Mouse (Mus musculus) kidney, postnatal 0 days (tissue): ENCODE data around the gene Msx2. TPM values are rescaled to one million over a fixed set of nuclear protein-coding genes. Genes with fewer than 3 reads are reported as not detected.

Experiments
- ATAC-seq: fragments of 200-750 bp; cut with Nextera tagmentation; replicated peaks from 2 replicates; pipeline ENCODE4 v1.8.0; 2017; ENCODE audit warnings: low read depth, moderate number of reproducible peaks, moderate TSS enrichment, moderate library complexity; ENCODE audit not compliant: low FRiP score
- DNase-seq: peaks from one replicate; pipeline ENCODE4 v3.0.0-alpha.2; 2016; ENCODE audit warnings: low spot score
- H3K27ac ChIP-seq: fragments of 300-500 bp; sonication (generic); 2 replicates; pipeline ENCODE4 v1.5.1; 2014; ENCODE audit warnings: mild to moderate bottlenecking
- H3K27me3 ChIP-seq: fragments of 300-500 bp; sonication (generic); 2 replicates; pipeline ENCODE4 v1.6.1; 2014; ENCODE audit warnings: low read length, mixed read lengths; ENCODE audit not compliant: insufficient read depth
- H3K36me3 ChIP-seq: fragments of 300-500 bp; sonication (generic); 2 replicates; pipeline ENCODE4 v1.6.1; 2014; ENCODE audit warnings: low read length, mixed read lengths; ENCODE audit not compliant: insufficient read depth
- H3K4me1 ChIP-seq: fragments of 300-500 bp; sonication (generic); replicated peaks from 2 replicates; pipeline ENCODE4 v1.6.1; 2014; ENCODE audit warnings: antibody characterized with exemption, low read length, mixed read lengths; ENCODE audit not compliant: insufficient read depth
- H3K4me2 ChIP-seq: fragments of 300-500 bp; sonication (generic); 2 replicates; pipeline ENCODE4 v1.6.1; 2014; ENCODE audit warnings: mild to moderate bottlenecking, low read length, moderate library complexity, mixed read lengths
- H3K4me3 ChIP-seq: fragments of 300-500 bp; sonication (generic); replicated peaks from 2 replicates; pipeline ENCODE4 v1.5.1; 2014; ENCODE audit warnings: low read depth, low read length
- H3K9ac ChIP-seq: fragments of 300-500 bp; sonication (generic); 2 replicates; pipeline ENCODE4 v1.6.1; 2014; ENCODE audit warnings: low read depth, low read length
- H3K9me3 ChIP-seq: fragments of 300-500 bp; sonication (generic); replicated peaks from 2 replicates; pipeline ENCODE4 v1.6.1; 2016; ENCODE audit warnings: low read length, inconsistent platforms, mixed read lengths
- CTCF ChIP-seq: IDR thresholded peaks from 2 replicates; pipeline ENCODE4 v1.5.1; 2016; ENCODE audit warnings: antibody characterized with exemption, low read depth, mild to moderate bottlenecking, moderate library complexity
- WGBS: fragments of 180-500 bp; shearing (Covaris S2); extraction: QIAGEN DNeasy Blood & Tissue Kit; methylation state at CpG from one replicate; pipeline ENCODE4 v1.1.7; 2014; 5-methylcytosine and 5-hydroxymethylcytosine counted together
- polyA plus RNA-seq: library from polyadenylated mRNA; unstranded; fragments of >200 nt; fragmentation: Nextera tagmentation; extraction: Ambion mirVana; gene quantifications from 2 replicates; pipeline ENCODE4 v1.2.1, GENCODE M21; 2015

The Msx2 gene
- polyA plus RNA-seq, 1 experiment from 2014 or later = 1.4 TPM

- H3K27me3 ChIP-seq = no peaks in the 10 kb centered on the region
- H3K36me3 ChIP-seq = no peaks in the 10 kb centered on the region
- no peak overlapping the region for H3K4me2 ChIP-seq
- no peaks in the 10 kb centered on the region for H3K4me1 ChIP-seq
- WGBS = 75% methylated on average over 4 of the region's 4 CpGs
- no peak overlapping the region for H3K27ac ChIP-seq
- no peak for ATAC-seq
- TF ChIP-seq CTCF = no peak
- no peak overlapping the region for H3K9ac ChIP-seq
- DNase-seq = no peak
- H3K4me3 ChIP-seq = no peak overlapping the region
- H3K9me3 ChIP-seq = no peaks in the 10 kb centered on the region
Observed at GRCm38 (mm10) chr13:53421189-53421588, 51.7 kb downstream of the Msx2 start.

- Histone ChIP-seq H3K4me3 (no peak overlapping the region), H3K36me3 (no peaks in the 10 kb centered on the region), H3K27me3 (no peaks in the 10 kb centered on the region), H3K4me2 (no peak overlapping the region), H3K9ac (no peak overlapping the region), H3K4me1 (no peaks in the 10 kb centered on the region), H3K9me3 (no peaks in the 10 kb centered on the region), H3K27ac (no peak overlapping the region)
- 70% methylated on average over 4 of the region's 4 CpGs for WGBS
- no peak for TF ChIP-seq CTCF
- ATAC-seq = no peak
- DNase-seq = no peak
Observed at GRCm38 (mm10) chr13:53420741-53421140, 52.1 kb downstream of the Msx2 start.

- no peaks in the 10 kb centered on the region for H3K36me3 ChIP-seq
- no peak for TF ChIP-seq CTCF
- H3K4me3 ChIP-seq = no peak overlapping the region
- 86% methylated on average over 8 of the region's 8 CpGs for WGBS
- no peaks in the 10 kb centered on the region for H3K27me3 ChIP-seq
- no peak overlapping the region for H3K9ac ChIP-seq
- ATAC-seq = no peak
- H3K9me3 ChIP-seq = no peaks in the 10 kb centered on the region
- no peaks in the 10 kb centered on the region for H3K4me1 ChIP-seq
- no peak for DNase-seq
- no peak overlapping the region for H3K4me2 ChIP-seq
- no peak overlapping the region for H3K27ac ChIP-seq
Observed at GRCm38 (mm10) chr13:53419681-53420080, 53.2 kb downstream of the Msx2 start.

GRCm38 (mm10) chr13:53417701-53418100 lies 55.2 kb downstream of the Msx2 start:
- Histone ChIP-seq H3K27me3 (no peaks in the 10 kb centered on the region), H3K9ac (no peak overlapping the region), H3K4me1 (no peaks in the 10 kb centered on the region), H3K4me3 (no peak overlapping the region), H3K4me2 (no peak overlapping the region), H3K36me3 (no peaks in the 10 kb centered on the region), H3K27ac (no peak overlapping the region), H3K9me3 (no peaks in the 10 kb centered on the region)
- no peak for DNase-seq
- WGBS = 89% methylated on average over 6 of the region's 6 CpGs
- TF ChIP-seq CTCF = no peak
- no peak for ATAC-seq

Other genes starting within 250 kb of the Msx2 start
- 6.3 and 7.4 TPM in 2 replicates for gene Ror2, start 186.9 kb downstream of the Msx2 start, polyA plus RNA-seq
- 35.1 and 36.0 TPM in 2 replicates for gene Sptlc1, start 95.7 kb downstream of the Msx2 start, polyA plus RNA-seq